Mouse (Mus musculus): ENCODE measurements around the gene Rhox12.
A peak's percentile ranks its signal among the peaks of the same experiment; 100 is the strongest.

Gene Rhox12

DNA sequence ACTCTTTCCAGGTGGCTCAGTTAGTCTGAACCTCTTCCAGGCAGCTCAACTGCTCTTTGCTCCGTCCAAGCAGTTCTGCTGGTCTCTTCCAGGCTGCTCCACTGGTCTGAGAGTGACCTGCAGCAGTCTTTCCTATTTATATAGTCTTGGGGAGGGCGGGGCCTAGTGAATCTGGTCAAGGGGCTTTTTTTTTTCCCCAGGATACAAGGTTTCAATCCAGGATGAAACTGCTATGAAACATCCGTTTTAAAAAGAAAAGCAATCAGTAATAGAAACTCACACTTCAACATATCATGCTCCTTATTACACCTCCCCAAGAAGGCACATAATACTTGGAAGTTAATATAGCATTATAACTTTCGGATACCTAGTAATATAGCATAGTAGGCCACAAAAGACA, at the start of gene Rhox12:
Rhox12 (minus strand) TSS at position 101 of the 400 bp plus-strand sequence.
- no peak for DNase-seq (ENCODE audit: low spot score in 2 of 2)

GRCm38 (mm10) chrX:38159097-38159496, 48.4 kb upstream of the Rhox12 start:
- DNase-seq (ENCODE audit: low spot score in 2 of 2): no peak

- no peak for DNase-seq (ENCODE audit: low spot score in 2 of 2)
Measured at GRCm38 (mm10) chrX:38121478-38121877, 10.8 kb upstream of the Rhox12 start.

- no peak for DNase-seq (ENCODE audit: low spot score in 2 of 2)
Measured at GRCm38 (mm10) chrX:38120982-38121381, 10.3 kb upstream of the Rhox12 start, which contains the start of gene Rhox13. TSS of gene Rhox13 (plus strand) at chrX:38121219.

DNA sequence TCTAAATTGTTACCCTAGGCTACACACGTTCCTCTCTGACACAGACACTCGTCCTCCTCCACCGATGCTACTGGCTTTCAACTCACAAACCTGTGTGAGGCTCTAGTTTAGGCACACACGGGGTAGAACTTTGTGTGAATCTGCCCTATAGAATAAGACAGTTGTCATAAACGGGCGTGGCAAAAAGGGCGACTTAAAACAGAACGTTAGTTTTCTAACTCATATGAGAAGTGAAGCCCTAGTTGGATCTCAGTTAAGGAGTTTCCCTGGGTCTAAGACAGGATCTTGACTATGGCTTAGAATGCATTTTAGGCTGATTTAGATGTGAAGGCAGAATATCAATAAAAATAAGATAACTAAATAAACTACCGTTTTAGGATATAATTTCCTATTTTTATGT, 25.7 kb downstream of the Rhox12 start, which contains the start of gene Rhox11:
Rhox11 (minus strand) TSS at position 101 of the 400 bp plus-strand sequence.
- no peak for DNase-seq (ENCODE audit: low spot score in 2 of 2)

GRCm38 (mm10) chrX:38084226-38084625, 26.5 kb downstream of the Rhox12 start:
- DNase-seq (ENCODE audit: low spot score in 2 of 2): peak in 1 of 2 experiments; percentile 22

- DNase-seq (ENCODE audit: low spot score in 2 of 2): no peak
Measured at GRCm38 (mm10) chrX:38066175-38066574, 44.5 kb downstream of the Rhox12 start, which contains the start of gene Rhox10. TSS of gene Rhox10 (plus strand) at chrX:38066475.

DNA sequence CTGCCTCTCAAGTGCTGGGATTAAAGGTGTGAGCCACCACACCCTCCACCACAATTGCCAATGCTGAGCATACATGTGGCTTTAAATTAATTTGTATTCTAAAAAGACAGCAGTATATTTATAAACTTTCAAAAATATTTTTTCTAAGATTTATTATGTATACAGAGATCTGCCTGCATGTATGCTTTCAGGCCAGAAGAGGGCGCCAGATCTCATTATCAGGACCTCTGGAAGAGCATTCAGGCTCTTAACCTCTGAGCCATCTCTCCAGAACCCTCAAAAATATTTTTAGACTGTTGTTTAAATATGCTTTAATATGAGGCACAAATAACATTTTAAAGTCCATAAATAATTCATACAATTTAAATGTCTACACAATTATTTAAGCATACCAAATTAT, 49.2 kb downstream of the Rhox12 start:
- DNase-seq (ENCODE audit: low spot score in 2 of 2): no peak

Data from frontal cortex, postnatal 10 days (tissue).